Mouse (Mus musculus) forebrain, embryonic 13.5 days (tissue): ENCODE measurements around the gene Rad51c. TPM values are rescaled to one million over a fixed set of nuclear protein-coding genes. Genes with fewer than 3 reads are reported as not detected.
"Not testable (repeated sequence)": the region's sequence is repeated elsewhere in the genome, so short reads cannot be mapped to it uniquely, and the experiment has no call there.

Source experiments
- ATAC-seq: fragments of 200-750 bp; cut with Nextera tagmentation; 2 replicates; pipeline ENCODE4 v1.8.0; 2017
- H3K27ac ChIP-seq: fragments of 300-500 bp; sonication (generic); 2 replicates; pipeline ENCODE4 v1.5.1; 2015; ENCODE audit warnings: inconsistent platforms, mild to moderate bottlenecking, moderate library complexity
- H3K27me3 ChIP-seq: fragments of 300-500 bp; sonication (generic); 2 replicates; pipeline ENCODE4 v1.6.1; 2015; ENCODE audit warnings: mild to moderate bottlenecking, inconsistent platforms
- H3K36me3 ChIP-seq: fragments of 300-500 bp; sonication (generic); 2 replicates; pipeline ENCODE4 v1.6.1; 2015; ENCODE audit warnings: mild to moderate bottlenecking, inconsistent platforms; ENCODE audit not compliant: poor library complexity, severe bottlenecking
- H3K4me1 ChIP-seq: fragments of 300-500 bp; sonication (generic); 2 replicates; pipeline ENCODE4 v1.6.1; 2015; ENCODE audit warnings: inconsistent platforms
- H3K4me2 ChIP-seq: fragments of 300-500 bp; sonication (generic); 2 replicates; pipeline ENCODE4 v1.6.1; 2015; ENCODE audit warnings: inconsistent platforms, mild to moderate bottlenecking, moderate library complexity
- H3K4me3 ChIP-seq: fragments of 300-500 bp; sonication (generic); 2 replicates; pipeline ENCODE4 v1.5.1; 2015; ENCODE audit warnings: mild to moderate bottlenecking, inconsistent platforms
- H3K9ac ChIP-seq: fragments of 300-500 bp; sonication (generic); 2 replicates; pipeline ENCODE4 v1.6.1; 2015; ENCODE audit warnings: mild to moderate bottlenecking, inconsistent platforms
- H3K9me3 ChIP-seq: fragments of 300-500 bp; sonication (generic); replicated peaks from 2 replicates; pipeline ENCODE4 v1.6.1; 2016; ENCODE audit warnings: inconsistent platforms
- WGBS: fragments of 180-500 bp; shearing (Covaris S2); methylation state at CpG from one replicate; pipeline ENCODE4 v1.1.7; 2015; 5-methylcytosine and 5-hydroxymethylcytosine counted together
- polyA plus RNA-seq: library from polyadenylated mRNA; unstranded; fragments of >200 nt; fragmentation: Nextera tagmentation; extraction: Ambion mirVana; gene quantifications from 2 replicates; pipeline ENCODE4 v1.2.1, GENCODE M21; 2015

Rad51c gene
- polyA plus RNA-seq, 1 experiment from 2014 or later: 11.2 TPM

DNA sequence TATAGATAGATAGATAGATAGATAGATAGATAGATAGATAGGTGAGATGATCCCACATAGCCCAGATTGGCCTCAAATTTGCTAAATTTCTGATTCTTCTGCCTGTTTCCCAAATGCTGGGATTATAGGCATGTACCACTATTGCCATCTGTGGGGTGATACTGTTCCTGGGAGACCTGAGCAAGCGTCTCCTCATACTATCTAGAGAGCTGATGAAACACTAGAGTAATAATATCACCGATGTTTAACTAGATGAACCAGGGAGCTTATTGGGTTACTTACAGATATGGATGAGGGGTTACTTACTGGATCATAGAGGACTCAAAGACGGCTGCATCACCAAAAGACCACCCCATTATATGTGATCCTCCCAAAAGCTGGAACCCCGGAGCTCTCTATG lies 24.6 kb upstream of the Rad51c start:
- H3K4me1 ChIP-seq: 0 out of 2 replicates have a peak, but pooled peaks cover 8% of the 10 kb centered on the region
- no peak overlapping the region for H3K4me2 ChIP-seq
- H3K4me3 ChIP-seq: no peak overlapping the region
- 83% methylated on average over 4 of the region's 4 CpGs for WGBS
- H3K27me3 ChIP-seq: no peaks in the 10 kb centered on the region
- H3K36me3 ChIP-seq: no peaks in the 10 kb centered on the region
- H3K27ac ChIP-seq: no peak overlapping the region
- H3K9ac ChIP-seq: no peak overlapping the region
- ATAC-seq: no peak
- H3K9me3 ChIP-seq: no peaks in the 10 kb centered on the region

- no peaks in the 10 kb centered on the region for H3K9me3 ChIP-seq
- H3K36me3 ChIP-seq: no peaks in the 10 kb centered on the region
- no peak for ATAC-seq
- peak overlapping the region; percentile 12; the same call in 1 of the 2 replicates for H3K9ac ChIP-seq
- H3K4me3 ChIP-seq: no peak overlapping the region
- WGBS: 65% methylated on average over 2 of the region's 2 CpGs
- H3K27me3 ChIP-seq: no peaks in the 10 kb centered on the region
- peak overlapping the region; percentile 75; the same call in 1 of the 2 replicates for H3K27ac ChIP-seq
- H3K4me1 ChIP-seq: peaks cover 17% of the 10 kb centered on the region; the same call in 1 of the 2 replicates
- no peak overlapping the region for H3K4me2 ChIP-seq
Measured at GRCm38 (mm10) chr11:87428051-87428673, 23.4 kb upstream of the Rad51c start.

DNA sequence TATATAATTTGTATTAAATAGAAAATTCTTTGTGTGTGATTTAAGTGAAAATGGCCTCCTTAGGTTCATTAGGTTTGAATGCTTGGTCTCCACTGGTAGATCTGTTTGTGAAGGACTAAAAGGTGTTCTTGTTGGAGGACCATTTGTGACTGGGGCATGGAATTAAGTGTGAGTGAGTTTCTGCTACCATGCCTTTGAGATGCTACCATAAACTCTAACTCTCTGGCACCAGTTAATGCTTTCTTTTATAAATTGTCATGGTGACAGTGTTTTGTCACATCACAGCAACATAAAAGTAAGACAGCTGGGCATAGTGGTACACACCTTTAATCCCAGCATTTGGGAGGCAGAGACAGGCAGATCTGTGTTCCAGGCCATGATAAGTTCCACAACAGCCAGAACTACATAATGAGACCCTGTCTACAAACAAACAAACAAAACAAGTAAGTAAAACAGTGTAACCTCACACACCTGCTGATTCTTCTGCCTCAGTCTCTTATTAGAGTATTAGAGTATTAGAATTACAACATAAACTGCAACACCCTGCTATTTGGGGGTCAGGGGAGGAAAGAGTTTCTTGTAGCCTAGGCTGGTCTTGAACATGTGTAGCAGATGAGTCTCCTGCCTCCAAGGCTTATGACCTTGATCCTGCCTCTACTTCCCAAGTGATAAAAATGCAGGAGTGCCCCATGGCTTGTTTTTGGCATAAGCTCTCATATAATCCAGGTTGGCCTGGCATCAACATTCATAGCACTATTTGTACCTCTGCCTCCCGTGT lies 22.7 kb upstream of the Rad51c start:
- Histone ChIP-seq H3K36me3 (no peaks in the 10 kb centered on the region), H3K27ac (peak overlapping the region; percentile 75), H3K9me3 (no peaks in the 10 kb centered on the region), H3K4me1 (peaks cover 18% of the 10 kb centered on the region; the same call in 1 of the 2 replicates), H3K9ac (no peak overlapping the region), H3K4me2 (no peak overlapping the region), H3K4me3 (no peak overlapping the region), H3K27me3 (no peaks in the 10 kb centered on the region)
- 62% methylated on average over 1 of the region's 1 CpGs for WGBS
- ATAC-seq: no peak

- Histone ChIP-seq H3K9ac (peak overlapping the region; percentile 52), H3K4me3 (peak overlapping the region; percentile 38), H3K4me1 (peaks cover 24% of the 10 kb centered on the region; the same call in 1 of the 2 replicates), H3K4me2 (peak overlapping the region; percentile 56), H3K27ac (peak overlapping the region; percentile 75)
- not testable (repeated sequence) for H3K36me3 ChIP-seq, H3K9me3 ChIP-seq, H3K27me3 ChIP-seq
- under 1% methylated on average over 24 of the region's 24 CpGs for WGBS
- ATAC-seq: peak; percentile 91
Measured at GRCm38 (mm10) chr11:87426450-87427250, 21.9 kb upstream of the Rad51c start.

- H3K4me2 ChIP-seq: peak overlapping the region; percentile 56
- ATAC-seq: peak; percentile 65
- under 1% methylated on average over 7 of the region's 7 CpGs for WGBS
- no peaks in the 10 kb centered on the region for H3K27me3 ChIP-seq
- peak overlapping the region; percentile 38 for H3K4me3 ChIP-seq
- H3K36me3 ChIP-seq: no peaks in the 10 kb centered on the region
- H3K9me3 ChIP-seq: no peaks in the 10 kb centered on the region
- H3K4me1 ChIP-seq: peaks cover 24% of the 10 kb centered on the region; the same call in 1 of the 2 replicates
- H3K27ac ChIP-seq: no peak overlapping the region; the same call in 1 of the 2 replicates
- H3K9ac ChIP-seq: peak overlapping the region; percentile 52
Measured at GRCm38 (mm10) chr11:87426121-87426449, 21.3 kb upstream of the Rad51c start.

- no peaks in the 10 kb centered on the region for H3K36me3 ChIP-seq
- H3K9me3 ChIP-seq: no peaks in the 10 kb centered on the region
- H3K27ac ChIP-seq: peak overlapping the region; percentile 80
- no peak overlapping the region for H3K4me3 ChIP-seq
- no peak overlapping the region; the same call in 1 of the 2 replicates for H3K9ac ChIP-seq
- H3K4me2 ChIP-seq: no peak overlapping the region
- peaks cover 24% of the 10 kb centered on the region; the same call in 1 of the 2 replicates for H3K4me1 ChIP-seq
- no peak for ATAC-seq
- 42% methylated on average over 6 of the region's 6 CpGs for WGBS
- no peaks in the 10 kb centered on the region for H3K27me3 ChIP-seq
Measured at GRCm38 (mm10) chr11:87423551-87424325, 19.0 kb upstream of the Rad51c start.

- peak; percentile 84 for ATAC-seq
- Histone ChIP-seq H3K4me2 (peak overlapping the region; percentile 58), H3K9me3 (no peaks in the 10 kb centered on the region), H3K27me3 (no peaks in the 10 kb centered on the region), H3K9ac (peak overlapping the region; percentile 49), H3K4me3 (peak overlapping the region; percentile 36), H3K4me1 (peaks cover 23% of the 10 kb centered on the region; the same call in 1 of the 2 replicates), H3K36me3 (no peaks in the 10 kb centered on the region), H3K27ac (peak overlapping the region; percentile 80)
- WGBS: under 1% methylated on average over 26 of the region's 26 CpGs
Measured at GRCm38 (mm10) chr11:87422511-87423340, 18.0 kb upstream of the Rad51c start.

DNA sequence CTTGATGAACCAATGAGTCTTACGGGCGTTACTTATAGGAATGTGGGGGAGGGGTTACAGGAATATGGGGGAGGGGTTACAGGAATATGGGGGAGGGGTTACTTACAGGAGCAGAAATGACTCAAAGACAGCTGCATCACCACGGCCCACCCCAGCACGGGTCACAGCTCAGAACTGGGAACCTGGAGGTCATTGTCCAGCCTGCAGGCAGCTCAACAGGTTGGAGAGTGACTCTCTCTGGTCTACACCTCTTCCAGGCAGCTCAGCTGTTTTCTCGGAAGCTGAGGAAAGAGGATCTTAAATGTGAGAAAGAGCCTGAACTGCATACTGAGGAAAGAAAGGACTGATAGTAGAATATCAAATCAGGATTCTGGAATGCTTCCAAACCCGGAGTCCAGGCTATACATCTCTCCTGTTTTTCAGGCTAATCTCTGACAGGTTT lies 17.0 kb upstream of the Rad51c start:
- Histone ChIP-seq H3K4me2 (peak overlapping the region; percentile 58), H3K27me3 (no peaks in the 10 kb centered on the region), H3K4me3 (peak overlapping the region; percentile 36), H3K4me1 (peaks cover 16% of the 10 kb centered on the region; the same call in 1 of the 2 replicates), H3K27ac (peak overlapping the region; percentile 79), H3K9ac (peak overlapping the region; percentile 49), H3K36me3 (no peaks in the 10 kb centered on the region), H3K9me3 (no peaks in the 10 kb centered on the region)
- WGBS: 25% methylated on average over 6 of the region's 6 CpGs
- ATAC-seq: no peak

DNA sequence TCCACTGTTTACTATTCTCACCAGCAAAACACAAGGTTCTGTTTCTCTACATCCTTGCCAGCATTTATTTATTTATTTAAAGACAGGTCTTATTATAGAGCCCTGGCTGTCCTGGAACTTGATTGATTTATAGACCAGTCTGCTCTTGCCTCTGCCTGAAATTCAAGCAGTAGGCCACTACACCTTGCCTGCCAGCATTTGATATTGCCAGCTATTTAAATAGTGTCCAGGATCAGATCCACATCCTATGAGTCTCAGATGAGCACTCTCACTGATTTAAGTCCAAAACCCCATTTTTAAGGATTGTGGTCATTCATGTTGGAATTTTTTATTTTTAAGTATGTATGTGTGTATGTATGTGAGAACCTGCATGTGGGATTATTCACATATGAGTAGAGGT lies 16.1 kb upstream of the Rad51c start:
- no peaks in the 10 kb centered on the region for H3K27me3 ChIP-seq
- peaks cover 16% of the 10 kb centered on the region; the same call in 1 of the 2 replicates for H3K4me1 ChIP-seq
- no peak overlapping the region for H3K27ac ChIP-seq
- no peak overlapping the region for H3K9ac ChIP-seq
- no peak for ATAC-seq
- H3K4me2 ChIP-seq: no peak overlapping the region
- no peaks in the 10 kb centered on the region for H3K36me3 ChIP-seq
- H3K9me3 ChIP-seq: no peaks in the 10 kb centered on the region
- H3K4me3 ChIP-seq: no peak overlapping the region

DNA sequence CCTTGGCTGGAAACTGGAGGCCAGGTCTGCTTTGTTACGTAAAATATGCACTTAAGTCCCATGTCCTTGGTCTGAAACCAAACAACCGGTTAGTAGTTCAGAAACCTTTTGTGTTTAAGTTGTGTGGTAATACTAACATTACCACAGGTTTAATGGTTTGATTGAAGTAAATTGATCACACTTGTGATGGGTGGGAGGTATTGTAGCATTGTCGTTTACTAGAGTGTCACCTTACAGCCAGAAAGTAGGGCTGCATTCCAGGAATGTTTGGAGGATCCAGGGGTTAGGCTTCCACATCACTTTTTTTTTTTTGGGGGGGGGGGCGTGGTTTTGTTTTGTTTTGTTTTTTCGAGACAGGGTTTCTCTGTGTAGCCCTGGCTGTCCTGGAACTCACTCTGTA lies 11.4 kb upstream of the Rad51c start:
- 52% methylated on average over 5 of the region's 5 CpGs for WGBS
- no peak for ATAC-seq
- Histone ChIP-seq H3K4me1 (no peaks in the 10 kb centered on the region), H3K4me2 (no peak overlapping the region), H3K27me3 (no peaks in the 10 kb centered on the region), H3K27ac (no peak overlapping the region), H3K9ac (no peak overlapping the region), H3K4me3 (no peak overlapping the region), H3K9me3 (no peaks in the 10 kb centered on the region), H3K36me3 (no peaks in the 10 kb centered on the region)

- not testable (repeated sequence) for ATAC-seq, H3K27ac ChIP-seq, H3K4me2 ChIP-seq, H3K36me3 ChIP-seq, H3K4me1 ChIP-seq, H3K27me3 ChIP-seq, H3K9me3 ChIP-seq, H3K9ac ChIP-seq, H3K4me3 ChIP-seq
- WGBS: 66% methylated on average over 3 of the region's 3 CpGs
Measured at GRCm38 (mm10) chr11:87413412-87413811, 8.7 kb upstream of the Rad51c start.
